Comparison of ENCODE assay signal across 8 mouse cellular contexts in the genomic region with DNA sequence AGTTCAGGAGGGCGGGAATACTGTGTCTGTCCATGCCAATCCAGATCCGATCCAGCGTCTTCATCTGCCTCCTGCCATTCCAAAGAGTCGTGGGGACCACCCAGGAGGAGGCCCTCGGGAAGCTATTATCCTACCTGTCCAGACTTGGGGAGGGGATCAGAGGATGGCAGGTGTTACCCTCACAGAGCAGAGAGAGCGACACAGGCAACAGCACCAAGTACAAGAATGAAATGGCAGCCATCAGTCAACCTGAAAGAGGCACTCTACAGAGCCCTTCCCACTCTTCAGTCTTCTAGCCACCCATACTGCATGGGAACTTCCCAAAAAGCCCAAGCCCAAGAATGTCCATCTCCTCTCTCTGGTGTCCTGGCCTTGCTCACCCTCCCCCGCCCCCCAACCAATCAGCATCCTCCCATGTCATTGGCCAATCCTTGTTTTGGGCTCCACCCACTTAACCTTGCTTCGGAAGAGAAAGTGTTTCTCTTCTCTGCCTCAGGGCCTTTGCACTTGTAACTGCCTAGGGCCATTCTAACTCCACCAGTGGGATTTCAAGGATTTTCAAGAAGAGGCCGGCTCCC. TPM values are rescaled to one million over a fixed set of nuclear protein-coding genes. Genes with fewer than 3 reads are reported as not detected.
DNase-seq lines count a peak whose midpoint lies in the region; ATAC-seq lines count a peak whose summit lies in the region.

No protein-coding gene starts in this region.

- H3K4me1 ChIP-seq in forebrain, embryonic 10.5 days, result peaks cover 35% of the 10 kb centered on the region
- peaks cover 87% of the 10 kb centered on the region for H3K4me1 ChIP-seq in liver, embryonic 12.5 days
- H3K4me1 ChIP-seq in stomach, embryonic 16.5 days (ENCODE audit: control insufficient read depth, insufficient read depth, low read length), result peaks cover 22% of the 10 kb centered on the region

- peak overlapping the region; percentile 64 for H3K4me3 ChIP-seq in forebrain, embryonic 10.5 days
- peak overlapping the region; percentile 75 for H3K4me3 ChIP-seq in liver, embryonic 12.5 days
- H3K4me3 ChIP-seq in stomach, embryonic 16.5 days (replicated peaks; ENCODE audit: low read length), result peak overlapping the region; percentile 72

- 12% methylated on average over 9 of the region's 9 CpGs for WGBS in forebrain, embryonic 10.5 days
- 10% methylated on average over 9 of the region's 9 CpGs for WGBS in liver, embryonic 12.5 days (ENCODE audit: insufficient replicate concordance)
- WGBS in stomach, embryonic 16.5 days, result 20% methylated on average over 9 of the region's 9 CpGs

- peak; percentile 24 for DNase-seq in retina, postnatal 1 day
- no peak for DNase-seq in retina, embryonic 14.5 days (ENCODE audit: low spot score)
- no peak for DNase-seq in forebrain, embryonic 10.5 days (ENCODE audit: extremely low spot score, low spot score)
- DNase-seq in thymus, postnatal 0 days (ENCODE audit: low spot score), result no peak
- DNase-seq in gastrocnemius, postnatal 4 days (ENCODE audit: low spot score in 2 of 2), result no peak
- no peak for DNase-seq in layer of hippocampus, adult 9-11 months

- peak; percentile 57 for ATAC-seq in liver, embryonic 12.5 days
- ATAC-seq in stomach, embryonic 16.5 days (ENCODE audit: insufficient read depth, low FRiP score), result peak; percentile 6; the same call in 1 of the 2 replicates

- peak overlapping the region; percentile 59 for H3K27ac ChIP-seq in forebrain, embryonic 10.5 days
- peak overlapping the region; percentile 94 for H3K27ac ChIP-seq in liver, embryonic 12.5 days
- peak overlapping the region; percentile 25; the same call in 1 of the 2 replicates for H3K27ac ChIP-seq in stomach, embryonic 16.5 days (ENCODE audit: low read length)

- H3K4me2 ChIP-seq in liver, embryonic 12.5 days, result peak overlapping the region; percentile 73
- peak overlapping the region; percentile 75 for H3K4me2 ChIP-seq in stomach, embryonic 16.5 days (ENCODE audit: low read depth, low read length)

- H3K36me3 ChIP-seq in forebrain, embryonic 10.5 days (replicated peaks), result no peaks in the 10 kb centered on the region
- no peaks in the 10 kb centered on the region for H3K36me3 ChIP-seq in liver, embryonic 12.5 days
- H3K36me3 ChIP-seq in stomach, embryonic 16.5 days (ENCODE audit: control insufficient read depth, insufficient read depth, low read length), result no peaks in the 10 kb centered on the region

- H3K9ac ChIP-seq in liver, embryonic 12.5 days, result peak overlapping the region; percentile 82
- H3K9ac ChIP-seq in stomach, embryonic 16.5 days (ENCODE audit: low read length), result peak overlapping the region; percentile 81

- H3K9me3 ChIP-seq in forebrain, embryonic 10.5 days, result no peaks in the 10 kb centered on the region
- no peaks in the 10 kb centered on the region for H3K9me3 ChIP-seq in liver, embryonic 12.5 days (replicated peaks)
- no peaks in the 10 kb centered on the region for H3K9me3 ChIP-seq in stomach, embryonic 16.5 days (replicated peaks; ENCODE audit: control insufficient read depth, low read length)

- peaks cover 70% of the 10 kb centered on the region for H3K27me3 ChIP-seq in forebrain, embryonic 10.5 days (ENCODE audit: poor library complexity, severe bottlenecking)
- 0 out of 2 replicates have a peak, but pooled peaks cover 5% of the 10 kb centered on the region for H3K27me3 ChIP-seq in liver, embryonic 12.5 days (replicated peaks)
- peaks cover 18% of the 10 kb centered on the region for H3K27me3 ChIP-seq in stomach, embryonic 16.5 days (ENCODE audit: control insufficient read depth, insufficient read depth, low read length)

RNA-seq across cellular contexts. Expression of gene Syne3, which starts 0.7 kb away (rescaled TPM):
- polyA plus RNA-seq in forebrain, embryonic 10.5 days (2016; fragmentation: Nextera tagmentation; extraction: Ambion mirVana), result 0.10 and 0.27 TPM in 2 replicates
- 2.1 and 2.5 TPM in 2 replicates for polyA plus RNA-seq in liver, embryonic 12.5 days (2016; fragmentation: Nextera tagmentation; extraction: Ambion mirVana)
- polyA plus RNA-seq in stomach, embryonic 16.5 days (2015; fragmentation: Nextera tagmentation; extraction: Ambion mirVana), result 0.55 and 0.81 TPM in 2 replicates
- 6.2 and 7.8 TPM in 2 replicates for polyA plus RNA-seq in thymus, postnatal 0 days (2015; fragmentation: Nextera tagmentation; extraction: Ambion mirVana)
- total RNA-seq in gastrocnemius, postnatal 4 days (2021), result 10 to 100 TPM; 17.7 to 19.2 TPM

RNA-seq across cellular contexts. Expression of gene Glrx5, which starts 22.2 kb away (rescaled TPM):
- polyA plus RNA-seq in forebrain, embryonic 10.5 days (2016; fragmentation: Nextera tagmentation; extraction: Ambion mirVana), result 234 and 235 TPM in 2 replicates
- 719 and 730 TPM in 2 replicates for polyA plus RNA-seq in liver, embryonic 12.5 days (2016; fragmentation: Nextera tagmentation; extraction: Ambion mirVana)
- 121 and 150 TPM in 2 replicates for polyA plus RNA-seq in stomach, embryonic 16.5 days (2015; fragmentation: Nextera tagmentation; extraction: Ambion mirVana)
- 153 and 160 TPM in 2 replicates for polyA plus RNA-seq in thymus, postnatal 0 days (2015; fragmentation: Nextera tagmentation; extraction: Ambion mirVana)
- 10 to 100 TPM; 64.0 to 65.3 TPM for total RNA-seq in gastrocnemius, postnatal 4 days (2021)

Comparison
In these comparisons a context has a peak if more than half of its experiments do, and no peak if none do; other contexts are left out.
1. H3K27ac ChIP-seq: peak in every context shown above with its lines; median percentile 94 in liver, embryonic 12.5 days; 59 in forebrain, embryonic 10.5 days; 25 in stomach, embryonic 16.5 days.